Mouse (Mus musculus): ENCODE measurements around the gene Ier5. TPM values are rescaled to one million over a fixed set of nuclear protein-coding genes. Genes with fewer than 3 reads are reported as not detected.

Gene Ier5
- polyA plus RNA-seq, 1 experiment from 2014 or later: 17.3 TPM

DNA sequence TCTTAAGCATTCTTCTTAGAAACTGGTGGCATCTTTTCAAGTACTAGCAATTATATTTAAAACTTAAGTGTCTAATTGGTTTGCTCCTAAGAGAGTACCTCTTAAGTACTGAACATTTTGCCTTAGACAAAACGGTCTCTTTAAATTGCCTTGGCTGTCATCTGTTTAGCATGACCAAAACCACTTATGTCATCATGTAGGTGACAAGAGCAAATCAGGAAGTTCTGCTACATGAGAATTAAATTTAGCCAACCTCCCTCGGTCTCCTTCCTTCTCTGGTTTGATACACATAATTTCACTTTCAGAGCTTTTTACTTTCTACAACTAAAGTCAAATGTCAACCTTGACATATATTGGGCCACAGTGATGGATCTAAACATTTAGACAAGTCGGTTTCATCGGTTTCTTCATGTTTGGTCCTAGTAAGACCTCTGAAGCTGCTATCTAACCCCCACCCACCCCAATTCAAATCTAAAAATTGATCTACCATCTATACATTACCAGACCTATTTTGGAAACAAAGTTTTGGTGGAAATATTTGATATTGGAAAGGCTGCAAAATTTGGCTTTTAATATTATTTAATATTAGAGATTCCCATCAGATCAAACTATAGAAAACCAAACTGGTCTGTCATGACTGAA lies 2.7 kb downstream of the Ier5 start:
- no peak overlapping the region for H3K27ac ChIP-seq (ENCODE audit: low read depth, low read length)
- ATAC-seq (ENCODE audit: insufficient read depth, low FRiP score, low TSS enrichment): no peak
- H3K4me3 ChIP-seq (ENCODE audit: low read depth, low read length): peak overlapping the region; percentile 98; the same call in 1 of the 2 replicates
- peaks cover 23% of the 10 kb centered on the region for H3K4me1 ChIP-seq (ENCODE audit: control insufficient read depth, insufficient read depth, low read length)
- H3K9ac ChIP-seq (ENCODE audit: low read length): no peak overlapping the region
- WGBS: 89% methylated on average over 4 of the region's 4 CpGs
- no peaks in the 10 kb centered on the region for H3K36me3 ChIP-seq (ENCODE audit: control insufficient read depth, insufficient read depth, low read length)
- H3K9me3 ChIP-seq (ENCODE audit: control insufficient read depth, low read length): no peaks in the 10 kb centered on the region
- H3K27me3 ChIP-seq (ENCODE audit: control insufficient read depth, insufficient read depth, low read length): no peaks in the 10 kb centered on the region
- H3K4me2 ChIP-seq (ENCODE audit: low read depth): peak overlapping the region; percentile 84
- DNase-seq (ENCODE audit: low spot score): no peak

DNA sequence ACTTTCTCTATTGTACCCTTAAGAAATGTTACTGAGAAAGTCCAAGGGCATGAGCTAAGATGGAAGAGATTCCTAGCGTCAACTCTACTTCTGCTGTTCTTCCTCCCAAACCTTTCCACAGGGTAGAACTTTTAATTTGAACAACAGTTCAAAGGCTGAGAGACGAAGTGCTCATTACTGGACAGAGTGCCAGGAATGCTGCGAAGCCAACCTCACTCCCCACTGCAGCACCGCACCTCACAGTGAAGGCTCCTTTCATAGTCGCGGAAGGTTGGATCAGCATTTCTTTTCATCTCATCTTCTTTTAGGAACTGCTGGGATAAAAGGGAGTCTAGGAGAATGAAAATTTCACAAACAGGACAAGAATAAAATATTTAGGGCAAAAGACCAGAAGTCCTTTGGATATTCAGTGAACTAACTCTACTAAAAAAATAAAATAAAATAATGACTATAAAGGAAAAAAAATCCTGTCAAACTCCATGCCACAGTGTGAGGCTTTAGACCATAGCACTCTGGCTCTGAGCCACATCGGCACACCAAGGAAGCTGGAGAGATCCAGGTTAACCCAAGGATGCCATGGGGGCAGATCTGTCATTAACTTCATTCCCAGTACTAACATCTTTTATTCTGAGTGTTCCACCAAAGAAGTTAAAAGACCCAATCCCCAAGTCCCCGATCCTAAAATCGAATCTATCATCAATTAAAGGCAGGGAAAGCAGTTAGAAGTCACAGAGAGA lies 5.3 kb downstream of the Ier5 start:
- no peak for DNase-seq (ENCODE audit: low spot score)
- Histone ChIP-seq H3K4me2 (ENCODE audit: low read depth) (no peak overlapping the region), H3K9me3 (ENCODE audit: control insufficient read depth, low read length) (no peaks in the 10 kb centered on the region), H3K36me3 (ENCODE audit: control insufficient read depth, insufficient read depth, low read length) (no peaks in the 10 kb centered on the region), H3K4me3 (ENCODE audit: low read depth, low read length) (no peak overlapping the region), H3K9ac (ENCODE audit: low read length) (no peak overlapping the region), H3K27me3 (ENCODE audit: control insufficient read depth, insufficient read depth, low read length) (no peaks in the 10 kb centered on the region), H3K4me1 (ENCODE audit: control insufficient read depth, insufficient read depth, low read length) (peaks cover 23% of the 10 kb centered on the region), H3K27ac (ENCODE audit: low read depth, low read length) (no peak overlapping the region)
- ATAC-seq (ENCODE audit: insufficient read depth, low FRiP score, low TSS enrichment): no peak
- WGBS: 65% methylated on average over 9 of the region's 9 CpGs

DNA sequence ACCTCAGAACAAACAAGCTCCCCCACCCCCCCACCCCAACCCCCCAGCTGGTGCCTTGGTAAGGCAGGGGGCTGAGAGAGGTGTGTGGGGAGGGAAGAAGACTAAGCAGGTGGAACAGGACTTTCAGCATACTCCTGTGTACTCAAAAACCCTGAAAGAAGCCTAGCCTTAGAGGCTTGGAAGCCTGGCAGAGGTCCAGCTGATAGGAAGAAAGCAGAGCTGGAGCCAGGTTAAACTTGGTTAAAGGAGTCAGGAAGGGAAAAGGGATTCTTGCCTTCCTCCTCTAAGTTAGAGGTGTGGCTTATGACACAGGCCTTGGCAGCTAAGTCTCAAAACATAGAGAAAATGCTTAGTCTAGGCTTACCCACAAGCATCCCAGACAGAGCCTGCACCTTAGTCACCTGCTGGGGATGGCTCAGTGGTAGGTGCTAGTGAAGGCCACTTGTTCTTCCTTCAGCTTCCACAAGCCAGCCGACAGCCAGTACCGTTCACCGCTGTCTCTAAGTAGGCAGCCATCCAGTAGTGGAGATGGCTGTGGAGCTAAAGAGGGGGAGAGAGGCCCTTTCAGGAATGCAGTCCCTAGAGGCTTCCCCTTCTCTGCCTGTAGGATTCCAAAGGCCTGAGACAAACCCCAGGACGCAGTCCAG lies 6.2 kb downstream of the Ier5 start:
- no peak overlapping the region for H3K4me2 ChIP-seq (ENCODE audit: low read depth)
- H3K27ac ChIP-seq (ENCODE audit: low read depth, low read length): no peak overlapping the region
- H3K9ac ChIP-seq (ENCODE audit: low read length): no peak overlapping the region
- no peaks in the 10 kb centered on the region for H3K27me3 ChIP-seq (ENCODE audit: control insufficient read depth, insufficient read depth, low read length)
- no peak overlapping the region for H3K4me3 ChIP-seq (ENCODE audit: low read depth, low read length)
- ATAC-seq (ENCODE audit: insufficient read depth, low FRiP score, low TSS enrichment) (no peak), DNase-seq (ENCODE audit: low spot score) (no peak)
- no peaks in the 10 kb centered on the region for H3K9me3 ChIP-seq (ENCODE audit: control insufficient read depth, low read length)
- 46% methylated on average over 4 of the region's 4 CpGs for WGBS
- H3K36me3 ChIP-seq (ENCODE audit: control insufficient read depth, insufficient read depth, low read length): no peaks in the 10 kb centered on the region
- H3K4me1 ChIP-seq (ENCODE audit: control insufficient read depth, insufficient read depth, low read length): peaks cover 23% of the 10 kb centered on the region

DNA sequence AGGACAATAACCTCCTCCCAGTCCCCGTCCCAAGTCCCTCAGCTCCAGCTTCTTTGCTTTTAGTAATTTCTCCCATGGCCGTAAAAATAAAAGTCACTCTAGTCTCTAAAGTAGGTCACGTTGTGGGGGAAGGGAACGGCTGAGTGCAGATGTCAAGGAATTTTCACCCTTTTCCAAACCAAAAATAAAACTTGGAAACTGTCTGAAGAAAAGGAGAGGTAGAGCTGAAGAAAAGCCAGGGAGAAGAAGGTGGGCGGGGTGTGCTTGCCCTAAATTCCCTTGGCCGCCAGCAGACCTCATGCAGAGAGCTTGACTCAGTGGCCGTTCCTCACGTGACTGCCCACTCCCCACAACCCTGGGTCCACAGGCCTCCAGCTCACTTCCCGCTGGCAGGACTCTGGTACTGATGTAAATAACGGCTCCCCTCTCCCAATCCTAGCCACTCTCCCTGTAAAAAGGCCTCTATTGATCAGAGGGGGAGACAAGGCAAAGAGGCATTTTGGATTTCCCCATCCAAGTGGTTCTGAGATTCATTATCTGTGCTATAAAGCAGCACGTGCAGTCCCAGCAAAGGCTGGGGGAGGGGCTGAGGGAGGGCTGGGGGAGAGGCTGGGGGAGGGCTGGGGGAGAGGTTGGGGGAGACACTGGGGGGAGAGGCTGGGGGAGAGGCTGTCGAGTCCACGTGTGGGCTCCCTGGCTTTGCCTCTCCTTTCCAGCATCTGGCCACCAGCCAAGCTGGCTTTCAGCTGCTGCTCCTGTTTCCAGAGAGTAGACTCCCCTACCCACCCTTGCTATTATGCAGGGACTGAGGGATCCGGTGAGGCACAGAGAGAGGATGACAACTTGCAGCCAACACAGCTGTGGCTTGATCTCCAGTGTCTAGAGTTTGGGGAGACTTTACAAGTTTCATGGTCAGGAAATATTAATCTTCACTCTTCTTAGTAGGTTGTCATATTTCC lies 7.3 kb downstream of the Ier5 start:
- Histone ChIP-seq H3K27ac (ENCODE audit: low read depth, low read length) (0 out of 2 replicates have a peak overlapping the region, but pooled peaks have one; percentile 50), H3K4me1 (ENCODE audit: control insufficient read depth, insufficient read depth, low read length) (peaks cover 20% of the 10 kb centered on the region), H3K9ac (ENCODE audit: low read length) (peak overlapping the region; percentile 23; the same call in 1 of the 2 replicates), H3K27me3 (ENCODE audit: control insufficient read depth, insufficient read depth, low read length) (no peaks in the 10 kb centered on the region), H3K36me3 (ENCODE audit: control insufficient read depth, insufficient read depth, low read length) (no peaks in the 10 kb centered on the region), H3K4me3 (ENCODE audit: low read depth, low read length) (no peak overlapping the region), H3K9me3 (ENCODE audit: control insufficient read depth, low read length) (no peaks in the 10 kb centered on the region), H3K4me2 (ENCODE audit: low read depth) (no peak overlapping the region)
- DNase-seq (ENCODE audit: low spot score): peak; percentile 54
- 13% methylated on average over 14 of the region's 14 CpGs for WGBS
- ATAC-seq (ENCODE audit: insufficient read depth, low FRiP score, low TSS enrichment): peak; percentile 76

DNA sequence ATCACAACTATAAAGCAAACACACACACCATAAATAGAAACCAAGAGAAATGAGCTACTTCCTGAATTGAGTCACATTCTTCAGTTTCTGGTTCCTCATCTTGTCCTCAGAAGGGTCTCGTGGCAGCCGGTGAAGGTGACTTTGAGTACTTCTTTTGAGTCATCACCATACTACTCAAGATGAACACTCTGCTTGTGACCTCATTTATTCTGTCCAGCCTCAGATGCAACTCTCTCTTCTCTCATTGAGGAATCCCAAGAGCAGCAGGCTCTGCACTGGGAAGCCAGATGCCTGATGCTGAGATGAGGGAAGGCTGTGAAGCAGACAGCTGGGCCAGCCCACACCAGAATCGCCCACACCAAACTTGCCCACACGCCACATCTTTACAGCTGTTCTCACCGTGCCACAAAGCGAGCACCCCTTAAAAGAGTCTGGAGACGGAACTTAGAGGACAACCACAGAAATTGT lies 8.0 kb downstream of the Ier5 start:
- Histone ChIP-seq H3K36me3 (ENCODE audit: control insufficient read depth, insufficient read depth, low read length) (no peaks in the 10 kb centered on the region), H3K27me3 (ENCODE audit: control insufficient read depth, insufficient read depth, low read length) (no peaks in the 10 kb centered on the region), H3K9me3 (ENCODE audit: control insufficient read depth, low read length) (no peaks in the 10 kb centered on the region), H3K27ac (ENCODE audit: low read depth, low read length) (no peak overlapping the region), H3K4me3 (ENCODE audit: low read depth, low read length) (no peak overlapping the region), H3K4me1 (ENCODE audit: control insufficient read depth, insufficient read depth, low read length) (peaks cover 17% of the 10 kb centered on the region), H3K4me2 (ENCODE audit: low read depth) (no peak overlapping the region), H3K9ac (ENCODE audit: low read length) (no peak overlapping the region)
- 72% methylated on average over 7 of the region's 7 CpGs for WGBS
- DNase-seq (ENCODE audit: low spot score): no peak
- no peak for ATAC-seq (ENCODE audit: insufficient read depth, low FRiP score, low TSS enrichment)

DNA sequence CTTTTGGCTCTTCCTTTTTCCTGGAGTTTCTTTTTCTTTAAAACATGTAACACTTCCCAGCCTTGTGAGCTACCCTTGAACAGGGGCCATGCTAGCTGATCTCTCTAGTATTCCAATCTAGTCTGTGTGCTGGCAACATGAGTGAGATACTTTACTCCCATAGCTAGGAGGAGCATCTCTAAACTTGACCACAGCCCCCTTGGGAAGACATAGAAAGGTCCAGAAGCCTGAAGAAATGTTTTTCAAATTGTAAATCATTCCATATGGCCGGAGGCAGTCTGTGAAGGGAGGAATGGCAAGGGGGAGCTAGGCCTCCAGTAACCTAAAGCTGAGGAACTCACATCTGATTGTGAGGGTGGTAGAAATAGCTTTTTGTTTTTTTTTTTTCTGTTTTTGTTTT lies 8.7 kb downstream of the Ier5 start:
- no peaks in the 10 kb centered on the region for H3K36me3 ChIP-seq (ENCODE audit: control insufficient read depth, insufficient read depth, low read length)
- 29% methylated on average over 1 of the region's 1 CpGs for WGBS
- H3K4me2 ChIP-seq (ENCODE audit: low read depth): no peak overlapping the region
- no peak overlapping the region for H3K27ac ChIP-seq (ENCODE audit: low read depth, low read length)
- no peaks in the 10 kb centered on the region for H3K9me3 ChIP-seq (ENCODE audit: control insufficient read depth, low read length)
- no peak overlapping the region for H3K4me3 ChIP-seq (ENCODE audit: low read depth, low read length)
- H3K9ac ChIP-seq (ENCODE audit: low read length): no peak overlapping the region
- peaks cover 22% of the 10 kb centered on the region for H3K4me1 ChIP-seq (ENCODE audit: control insufficient read depth, insufficient read depth, low read length)
- no peaks in the 10 kb centered on the region for H3K27me3 ChIP-seq (ENCODE audit: control insufficient read depth, insufficient read depth, low read length)
- ATAC-seq (ENCODE audit: insufficient read depth, low FRiP score, low TSS enrichment): no peak
- no peak for DNase-seq (ENCODE audit: low spot score)

DNA sequence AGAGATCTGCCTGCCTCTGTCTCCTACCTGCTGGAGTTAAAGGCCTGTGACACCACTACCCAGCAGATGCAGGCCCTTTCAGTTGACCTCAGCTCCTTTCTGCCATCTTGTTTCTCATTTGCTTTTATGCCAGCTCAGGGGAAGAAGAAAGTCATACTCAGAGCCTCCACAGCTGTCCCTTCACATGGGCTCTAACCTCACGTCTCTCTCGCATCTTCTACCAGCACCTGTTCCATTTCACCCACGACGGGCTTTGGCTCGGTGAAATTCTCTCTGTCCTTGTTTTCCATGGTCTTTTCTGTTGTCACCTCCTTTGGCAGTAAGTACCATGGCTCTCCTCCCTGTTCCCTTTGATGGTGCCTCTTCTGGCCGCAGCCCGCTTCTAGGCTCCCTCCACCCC lies 9.1 kb downstream of the Ier5 start:
- H3K36me3 ChIP-seq (ENCODE audit: control insufficient read depth, insufficient read depth, low read length): no peaks in the 10 kb centered on the region
- H3K9ac ChIP-seq (ENCODE audit: low read length): no peak overlapping the region
- no peak overlapping the region for H3K27ac ChIP-seq (ENCODE audit: low read depth, low read length)
- no peak overlapping the region for H3K4me3 ChIP-seq (ENCODE audit: low read depth, low read length)
- no peak for ATAC-seq (ENCODE audit: insufficient read depth, low FRiP score, low TSS enrichment)
- no peaks in the 10 kb centered on the region for H3K9me3 ChIP-seq (ENCODE audit: control insufficient read depth, low read length)
- peaks cover 22% of the 10 kb centered on the region for H3K4me1 ChIP-seq (ENCODE audit: control insufficient read depth, insufficient read depth, low read length)
- H3K27me3 ChIP-seq (ENCODE audit: control insufficient read depth, insufficient read depth, low read length): no peaks in the 10 kb centered on the region
- DNase-seq (ENCODE audit: low spot score): no peak
- no peak overlapping the region for H3K4me2 ChIP-seq (ENCODE audit: low read depth)
- WGBS: 92% methylated on average over 7 of the region's 7 CpGs

DNA sequence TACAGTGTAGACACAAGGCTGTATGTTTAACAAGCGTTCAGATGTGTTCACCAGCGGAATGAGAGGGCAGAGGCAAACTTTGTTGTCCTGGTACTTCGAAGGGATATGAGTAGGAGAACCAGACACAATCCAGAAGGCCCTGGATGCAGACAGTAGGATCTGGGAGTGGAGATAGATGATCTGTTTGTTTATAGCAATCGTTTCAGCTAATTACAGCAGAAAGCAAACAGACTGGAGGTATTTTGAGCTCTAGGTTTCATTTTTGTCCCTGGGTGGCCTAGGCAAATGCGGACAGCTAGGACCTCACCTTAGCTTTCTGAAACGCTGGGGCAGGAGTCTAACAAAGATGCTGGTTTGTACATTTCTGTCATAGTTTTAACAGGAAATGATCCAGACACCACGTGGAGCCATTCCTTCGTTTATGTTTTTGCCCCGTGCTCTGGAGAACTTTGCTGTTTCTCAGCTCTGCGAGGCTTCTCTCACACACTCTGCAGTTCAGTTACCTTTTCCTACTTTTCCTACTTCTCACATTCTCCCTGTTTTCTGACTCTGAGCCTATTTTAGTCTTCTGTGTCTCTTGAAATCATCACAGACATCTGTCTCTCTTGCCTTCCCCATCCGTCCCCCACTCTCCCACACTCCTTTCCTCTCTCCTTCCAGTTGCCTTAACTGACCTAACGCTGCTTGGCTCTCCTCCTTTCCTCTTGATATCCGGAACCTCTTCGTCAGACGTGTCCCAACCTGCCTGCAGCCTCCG lies 10.4 kb downstream of the Ier5 start:
- Histone ChIP-seq H3K9me3 (ENCODE audit: control insufficient read depth, low read length) (no peaks in the 10 kb centered on the region), H3K4me1 (ENCODE audit: control insufficient read depth, insufficient read depth, low read length) (peaks cover 31% of the 10 kb centered on the region), H3K9ac (ENCODE audit: low read length) (no peak overlapping the region), H3K27ac (ENCODE audit: low read depth, low read length) (no peak overlapping the region), H3K4me2 (ENCODE audit: low read depth) (no peak overlapping the region), H3K4me3 (ENCODE audit: low read depth, low read length) (no peak overlapping the region), H3K27me3 (ENCODE audit: control insufficient read depth, insufficient read depth, low read length) (no peaks in the 10 kb centered on the region), H3K36me3 (ENCODE audit: control insufficient read depth, insufficient read depth, low read length) (no peaks in the 10 kb centered on the region)
- ATAC-seq (ENCODE audit: insufficient read depth, low FRiP score, low TSS enrichment) (no peak), DNase-seq (ENCODE audit: low spot score) (no peak)
- WGBS: 68% methylated on average over 16 of the region's 16 CpGs

All from neural tube, embryonic 11.5 days (tissue).